Mouse (Mus musculus) liver, embryonic 11.5 days (tissue): ENCODE measurements around the gene Pigv. TPM values are rescaled to one million over a fixed set of nuclear protein-coding genes. Genes with fewer than 3 reads are reported as not detected.

Source experiments
- microRNA-seq: library from miRNA; unstranded; fragments of <30 nt; microRNA quantifications from one replicate; pipeline ENCODE4, GENCODE M21; 2017; ENCODE audit warnings: borderline number of aligned reads
- polyA plus RNA-seq: library from polyadenylated mRNA; unstranded; fragments of >200 nt; fragmentation: Nextera tagmentation; extraction: Ambion mirVana; gene quantifications from 2 replicates; pipeline ENCODE4 v1.2.1, GENCODE M21; 2014

Pigv gene
- polyA plus RNA-seq, 1 experiment from 2014 or later = 15.0 TPM

Small RNA genes lying within 50 kb of the gene (microRNA-seq; reads per million reads assigned to microRNA genes)
- 1.4 reads per million for gene Mir7227

Other genes with a start within 250 kb of the Pigv start
- gene Tent5b, start 192.5 kb downstream of the Pigv start, polyA plus RNA-seq = 0.38 TPM in 1 of 2 replicates, not detected in the other
- gene Trnp1, start 174.1 kb downstream of the Pigv start, polyA plus RNA-seq = 0.21 TPM in 1 of 2 replicates, not detected in the other
- gene Kdf1, start 153.7 kb downstream of the Pigv start, polyA plus RNA-seq = 0.89 and 1.7 TPM in 2 replicates
- 362 and 377 TPM in 2 replicates for gene Nudc, start 126.7 kb downstream of the Pigv start, polyA plus RNA-seq
- 0.89 and 1.1 TPM in 2 replicates for gene Nr0b2, start 119.3 kb downstream of the Pigv start, polyA plus RNA-seq
- 8.7 and 10.0 TPM in 2 replicates for gene Gpatch3, start 97.9 kb downstream of the Pigv start, polyA plus RNA-seq
- 23.4 and 24.8 TPM in 2 replicates for gene Gpn2, start 88.3 kb downstream of the Pigv start, polyA plus RNA-seq
- 1.7 and 3.5 TPM in 2 replicates for gene Sfn, start 70.5 kb downstream of the Pigv start, polyA plus RNA-seq
- 2.1 and 3.1 TPM in 2 replicates for gene Zdhhc18, start 22.5 kb downstream of the Pigv start, polyA plus RNA-seq
- gene Arid1a, start 84.1 kb upstream of the Pigv start, polyA plus RNA-seq = 26.6 and 32.4 TPM in 2 replicates
- gene Rps6ka1, start 215.2 kb upstream of the Pigv start, polyA plus RNA-seq = 66.5 and 74.7 TPM in 2 replicates